Mouse (Mus musculus) frontal cortex, adult 2 months (tissue): Measurements from ENCODE around the gene Foxp1. TPM values are rescaled to one million over a fixed set of nuclear protein-coding genes. Genes with fewer than 3 reads are reported as not detected.

ENCODE experiments used
- DNase-seq, 2 experiments: peaks; one replicate each; pipeline ENCODE4 v3.0.0; 2022; ENCODE audit warnings: low spot score in 1 of 2; ENCODE audit errors: extremely low spot score in 1 of 2
- polyA plus RNA-seq: library from polyadenylated mRNA; depleted of rRNA; stranded (reverse); fragments of >200 nt; gene quantifications from 2 replicates; pipeline ENCODE4 v1.2.3, GENCODE M21; 2012

The Foxp1 gene
- polyA plus RNA-seq, 1 experiment = 49.5 TPM

- no peak for DNase-seq
Measured at GRCm38 (mm10) chr6:99443460-99443859, 79.1 kb downstream of the Foxp1 start.

GRCm38 (mm10) chr6:99441100-99441499, 81.4 kb downstream of the Foxp1 start:
- DNase-seq = peak; percentile 59 to 75

GRCm38 (mm10) chr6:99440606-99441005, 81.9 kb downstream of the Foxp1 start:
- no peak for DNase-seq

- DNase-seq = no peak
Measured at GRCm38 (mm10) chr6:99439878-99440361, 82.6 kb downstream of the Foxp1 start.

GRCm38 (mm10) chr6:99439214-99439877, 83.2 kb downstream of the Foxp1 start:
- DNase-seq = peak in 1 of 2 experiments; percentile 26

GRCm38 (mm10) chr6:99436371-99436770, 86.2 kb downstream of the Foxp1 start:
- no peak for DNase-seq

GRCm38 (mm10) chr6:99435140-99435539, 87.4 kb downstream of the Foxp1 start:
- no peak for DNase-seq

- DNase-seq = no peak
Measured at GRCm38 (mm10) chr6:99433006-99433405, 89.5 kb downstream of the Foxp1 start.

- no peak for DNase-seq
Measured at GRCm38 (mm10) chr6:99431941-99432340, 90.6 kb downstream of the Foxp1 start.

- no peak for DNase-seq
Measured at GRCm38 (mm10) chr6:99430560-99430959, 92.0 kb downstream of the Foxp1 start.

- DNase-seq = no peak
Measured at GRCm38 (mm10) chr6:99429378-99430131, 93.0 kb downstream of the Foxp1 start.

- DNase-seq = no peak
Measured at GRCm38 (mm10) chr6:99428961-99429360, 93.6 kb downstream of the Foxp1 start.

GRCm38 (mm10) chr6:99427301-99427700, 95.2 kb downstream of the Foxp1 start:
- DNase-seq = no peak

- DNase-seq = no peak
Measured at GRCm38 (mm10) chr6:99425044-99425443, 97.5 kb downstream of the Foxp1 start.

- DNase-seq = peak in 1 of 2 experiments; percentile 33
Measured at GRCm38 (mm10) chr6:99420666-99421065, 101.9 kb downstream of the Foxp1 start.

GRCm38 (mm10) chr6:99412598-99412997, 109.9 kb downstream of the Foxp1 start:
- DNase-seq = no peak

- DNase-seq = no peak
Measured at GRCm38 (mm10) chr6:99409602-99410001, 112.9 kb downstream of the Foxp1 start.

- no peak for DNase-seq
Measured at GRCm38 (mm10) chr6:99408880-99409279, 113.6 kb downstream of the Foxp1 start.

GRCm38 (mm10) chr6:99403755-99404390, 118.6 kb downstream of the Foxp1 start:
- no peak for DNase-seq

- DNase-seq = no peak
Measured at GRCm38 (mm10) chr6:99402941-99403340, 119.6 kb downstream of the Foxp1 start.

- DNase-seq = no peak
Measured at GRCm38 (mm10) chr6:99402370-99402769, 120.2 kb downstream of the Foxp1 start.
